Mouse (Mus musculus): ENCODE measurements around the gene Cyb5b. TPM values are rescaled to one million over a fixed set of nuclear protein-coding genes. Genes with fewer than 3 reads are reported as not detected.
"Not testable (repeated sequence)": the region's sequence is repeated elsewhere in the genome, so short reads cannot be mapped to it uniquely, and the experiment has no call there.

The Cyb5b gene
- polyA plus RNA-seq, 1 experiment = not detected

DNA sequence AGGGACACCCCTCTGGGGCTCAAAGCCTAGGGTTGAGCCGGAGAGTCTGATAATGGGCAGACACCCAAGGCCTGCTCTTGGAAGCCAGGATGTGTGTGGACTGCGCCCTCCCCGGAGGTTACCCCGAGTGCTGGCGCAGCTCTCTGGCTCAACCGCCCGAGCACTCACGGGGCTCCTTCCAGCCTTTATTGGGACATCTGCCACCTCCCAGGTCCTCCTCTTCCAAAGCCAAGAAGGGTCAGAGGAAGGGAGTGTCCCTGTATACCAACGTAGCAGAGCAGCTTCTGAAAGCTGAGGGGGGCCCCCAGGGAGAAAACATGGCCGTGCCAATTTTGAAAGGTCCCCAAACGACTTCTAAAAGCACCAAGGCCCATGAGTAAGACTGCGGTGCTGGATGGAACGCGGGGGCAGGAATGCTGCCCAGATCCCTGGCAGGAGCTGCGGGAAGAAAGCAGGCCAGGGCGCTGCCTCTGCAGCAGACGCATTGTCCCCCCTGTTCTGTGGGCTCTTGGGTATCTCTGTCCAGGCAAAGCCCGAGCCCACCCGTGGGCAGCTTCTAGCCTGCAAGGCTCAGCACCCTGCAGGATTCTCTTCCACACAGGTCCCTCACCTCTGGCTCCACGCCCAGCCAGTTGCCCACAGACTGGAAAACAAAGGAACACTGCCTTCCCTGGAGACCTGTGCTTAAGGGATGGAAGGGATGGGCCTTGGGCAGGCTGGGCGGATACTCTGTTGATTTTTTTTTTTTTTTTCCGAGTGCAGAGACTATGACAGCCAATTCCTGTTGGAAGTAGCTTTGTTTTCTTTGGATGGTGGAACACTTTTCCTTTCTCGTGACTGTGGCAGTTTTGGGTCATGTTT, 55.5 kb downstream of the Cyb5b start:
- Histone ChIP-seq H3K4me1 (ENCODE audit: control insufficient read depth, insufficient read depth, low read length) (peaks cover 14% of the 10 kb centered on the region), H3K27ac (ENCODE audit: insufficient read depth, low read depth, low read length) (peak overlapping the region; percentile 68), H3K4me3 (ENCODE audit: insufficient read depth, low read depth, low read length) (no peak overlapping the region; the same call in 1 of the 2 replicates)
- 33% methylated on average over 23 of the region's 23 CpGs for WGBS
- no peak for TF ChIP-seq POLR2A (IDR thresholded peaks at IDR 0.05; ENCODE audit: insufficient read depth, low read depth, low read length)
- TF ChIP-seq CTCF (IDR thresholded peaks at IDR 0.05; ENCODE audit: insufficient read depth, low read depth, low read length) = no peak

- WGBS = 88% methylated on average over 9 of the region's 9 CpGs
- no peak overlapping the region for H3K27ac ChIP-seq (ENCODE audit: insufficient read depth, low read depth, low read length)
- H3K4me3 ChIP-seq (ENCODE audit: insufficient read depth, low read depth, low read length) = no peak overlapping the region
- peaks cover 14% of the 10 kb centered on the region for H3K4me1 ChIP-seq (ENCODE audit: control insufficient read depth, insufficient read depth, low read length)
- TF ChIP-seq POLR2A (IDR thresholded peaks at IDR 0.05; ENCODE audit: insufficient read depth, low read depth, low read length) (no peak), CTCF (IDR thresholded peaks at IDR 0.05; ENCODE audit: insufficient read depth, low read depth, low read length) (no peak)
Measured at GRCm38 (mm10) chr8:107206782-107207525, 56.5 kb downstream of the Cyb5b start.

- no peak for TF ChIP-seq CTCF (IDR thresholded peaks at IDR 0.05; ENCODE audit: insufficient read depth, low read depth, low read length)
- no peak overlapping the region for H3K27ac ChIP-seq (ENCODE audit: insufficient read depth, low read depth, low read length)
- peaks cover 14% of the 10 kb centered on the region for H3K4me1 ChIP-seq (ENCODE audit: control insufficient read depth, insufficient read depth, low read length)
- 89% methylated on average over 7 of the region's 7 CpGs for WGBS
- H3K4me3 ChIP-seq (ENCODE audit: insufficient read depth, low read depth, low read length) = no peak overlapping the region
Measured at GRCm38 (mm10) chr8:107209185-107209584, 58.7 kb downstream of the Cyb5b start.

DNA sequence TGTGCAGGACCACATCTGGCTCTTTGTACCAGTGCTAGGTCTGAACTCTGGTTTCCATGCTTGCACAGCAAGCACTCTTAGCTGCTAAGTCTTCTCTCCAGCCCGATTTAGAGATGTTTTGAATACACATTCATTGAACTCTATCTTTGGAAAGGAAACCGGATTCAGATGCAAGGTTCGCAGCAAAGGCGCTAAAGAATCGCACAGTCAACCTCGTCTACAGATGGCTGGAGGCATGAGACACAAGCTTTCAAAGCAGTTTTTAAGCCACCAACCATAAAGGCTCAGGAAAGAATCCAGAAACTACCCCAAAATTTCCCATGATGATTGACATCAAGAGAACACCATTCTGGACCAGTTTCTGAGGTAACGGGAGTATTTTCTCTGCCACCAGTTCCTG, 61.6 kb downstream of the Cyb5b start:
- Histone ChIP-seq H3K4me3 (ENCODE audit: insufficient read depth, low read depth, low read length) (no peak overlapping the region), H3K27ac (ENCODE audit: insufficient read depth, low read depth, low read length) (no peak overlapping the region), H3K4me1 (ENCODE audit: control insufficient read depth, insufficient read depth, low read length) (no peaks in the 10 kb centered on the region; the same call in 1 of the 2 replicates)
- no peak for TF ChIP-seq POLR2A (IDR thresholded peaks at IDR 0.05; ENCODE audit: insufficient read depth, low read depth, low read length)
- TF ChIP-seq CTCF (IDR thresholded peaks at IDR 0.05; ENCODE audit: insufficient read depth, low read depth, low read length) = no peak
- 85% methylated on average over 7 of the region's 7 CpGs for WGBS

DNA sequence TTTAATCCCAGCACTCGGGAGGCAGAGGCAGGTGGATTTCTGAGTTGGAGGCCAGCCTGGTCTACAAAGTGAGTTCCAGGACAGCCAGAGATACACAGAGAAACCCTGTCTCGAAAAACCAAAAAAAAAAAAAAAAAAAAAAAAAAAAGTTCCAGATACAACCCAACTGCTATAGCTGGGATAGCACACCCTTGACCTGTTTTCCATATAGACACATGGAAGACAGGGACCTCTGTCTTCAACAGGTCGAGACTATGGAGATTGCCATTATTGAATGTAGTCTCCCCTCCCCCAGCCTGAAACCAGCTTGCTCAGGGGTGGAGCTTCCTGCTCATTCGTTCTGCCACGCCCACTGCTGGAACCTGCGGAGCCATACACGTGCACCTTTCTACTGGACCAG, 66.8 kb downstream of the Cyb5b start:
- not testable (repeated sequence) for H3K27ac ChIP-seq (ENCODE audit: insufficient read depth, low read depth, low read length); H3K4me1 ChIP-seq (ENCODE audit: control insufficient read depth, insufficient read depth, low read length); H3K4me3 ChIP-seq (ENCODE audit: insufficient read depth, low read depth, low read length)
- WGBS = 70% methylated on average over 7 of the region's 7 CpGs

- WGBS = 93% methylated on average over 8 of the region's 8 CpGs
- H3K4me1 ChIP-seq (ENCODE audit: control insufficient read depth, insufficient read depth, low read length) = peaks cover 3% of the 10 kb centered on the region; the same call in 1 of the 2 replicates
- no peak overlapping the region for H3K27ac ChIP-seq (ENCODE audit: insufficient read depth, low read depth, low read length)
- no peak for TF ChIP-seq POLR2A (IDR thresholded peaks at IDR 0.05; ENCODE audit: insufficient read depth, low read depth, low read length)
- no peak for TF ChIP-seq CTCF (IDR thresholded peaks at IDR 0.05; ENCODE audit: insufficient read depth, low read depth, low read length)
- H3K4me3 ChIP-seq (ENCODE audit: insufficient read depth, low read depth, low read length) = no peak overlapping the region
Measured at GRCm38 (mm10) chr8:107218091-107218490, 67.7 kb downstream of the Cyb5b start.

DNA sequence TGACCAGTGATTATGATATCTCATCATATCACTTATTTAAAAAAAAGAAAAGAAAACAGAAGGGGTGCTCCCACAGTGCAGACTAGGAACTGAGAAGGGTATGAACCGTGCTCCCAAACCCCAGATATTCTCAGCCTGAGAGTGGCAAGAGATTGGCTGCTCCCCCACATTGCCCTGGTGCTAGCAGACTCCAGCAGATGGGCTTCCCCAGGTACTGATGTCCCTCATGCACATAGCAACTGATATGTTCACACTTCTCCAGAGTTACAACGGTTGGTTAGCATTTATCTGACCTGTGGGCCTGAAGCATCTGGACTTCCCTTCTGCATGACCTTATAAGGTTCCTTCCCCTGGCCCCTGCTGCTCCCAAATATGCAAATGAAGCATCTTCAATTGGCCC, 68.6 kb downstream of the Cyb5b start:
- no peak overlapping the region for H3K27ac ChIP-seq (ENCODE audit: insufficient read depth, low read depth, low read length)
- no peak for TF ChIP-seq CTCF (IDR thresholded peaks at IDR 0.05; ENCODE audit: insufficient read depth, low read depth, low read length)
- no peak for TF ChIP-seq POLR2A (IDR thresholded peaks at IDR 0.05; ENCODE audit: insufficient read depth, low read depth, low read length)
- 96% methylated on average over 2 of the region's 2 CpGs for WGBS

DNA sequence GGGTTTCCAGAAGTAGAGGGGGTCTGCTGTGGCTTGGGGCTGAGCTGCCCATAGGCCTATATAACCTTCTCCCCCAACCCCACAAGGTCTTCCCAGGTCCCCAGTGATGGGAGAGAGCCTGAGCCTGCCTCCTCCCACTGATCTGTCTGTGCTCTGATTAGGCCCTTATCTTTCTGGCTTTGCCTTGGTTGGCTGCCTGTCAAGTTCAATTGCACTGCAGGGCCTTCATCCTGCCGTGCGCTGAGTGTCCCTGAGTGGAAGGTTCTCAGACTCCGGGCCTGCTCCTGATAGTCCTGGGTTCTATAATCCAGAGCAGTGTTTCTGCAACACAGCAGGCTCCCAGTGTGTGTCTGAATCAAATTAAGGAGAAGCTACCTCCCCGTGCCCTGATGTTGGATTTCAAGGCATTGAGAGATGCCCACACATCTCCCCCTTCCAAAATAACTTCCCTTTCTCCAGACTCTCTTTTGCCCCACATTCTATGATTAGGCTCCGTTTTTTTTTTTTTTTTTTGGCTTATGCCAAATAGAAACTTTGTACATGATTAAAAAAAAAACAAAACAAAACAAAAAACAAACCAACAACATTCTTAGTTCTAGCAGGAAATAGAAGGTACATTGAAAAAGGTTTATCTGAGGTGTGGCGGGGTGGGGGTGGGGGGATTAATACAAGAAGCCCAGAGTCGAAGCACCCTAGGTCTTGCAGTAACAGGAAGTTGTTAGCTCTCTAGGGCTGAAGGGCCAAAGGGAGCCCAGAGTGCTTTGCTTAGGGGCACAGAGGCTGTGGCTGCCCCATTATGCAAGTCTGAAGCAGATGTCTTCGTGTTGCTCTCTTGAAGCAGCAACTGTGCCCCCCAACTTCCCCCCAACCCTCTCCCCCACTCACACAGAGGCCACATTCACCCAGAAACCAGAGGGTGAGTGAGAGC, 71.7 kb downstream of the Cyb5b start:
- TF ChIP-seq CTCF (IDR thresholded peaks at IDR 0.05; ENCODE audit: insufficient read depth, low read depth, low read length) = no peak
- no peak for TF ChIP-seq POLR2A (IDR thresholded peaks at IDR 0.05; ENCODE audit: insufficient read depth, low read depth, low read length)
- peaks cover 3% of the 10 kb centered on the region; the same call in 1 of the 2 replicates for H3K4me1 ChIP-seq (ENCODE audit: control insufficient read depth, insufficient read depth, low read length)
- 56% methylated on average over 8 of the region's 8 CpGs for WGBS
- H3K4me3 ChIP-seq (ENCODE audit: insufficient read depth, low read depth, low read length) = no peak overlapping the region
- H3K27ac ChIP-seq (ENCODE audit: insufficient read depth, low read depth, low read length) = no peak overlapping the region

More for the DNA sequence above, 68.6 kb downstream of the Cyb5b start:
- Histone ChIP-seq H3K4me1 (ENCODE audit: control insufficient read depth, insufficient read depth, low read length) (peaks cover 3% of the 10 kb centered on the region; the same call in 1 of the 2 replicates), H3K4me3 (ENCODE audit: insufficient read depth, low read depth, low read length) (no peak overlapping the region)

Data from olfactory bulb, adult 2 months (tissue).